Mouse (Mus musculus) cerebellum, postnatal 10 days (tissue): Measurements from ENCODE around the gene Gsg1.

Source experiments
- DNase-seq, 2 experiments: peaks; one replicate each; pipeline ENCODE4 v3.0.0; 2021; ENCODE audit warnings: mixed read lengths in 2 of 2

Gsg1 gene

GRCm38 (mm10) chr6:135252728-135253077, 1.4 kb downstream of the Gsg1 start:
- DNase-seq, result peak; percentile 77 to 78

DNA sequence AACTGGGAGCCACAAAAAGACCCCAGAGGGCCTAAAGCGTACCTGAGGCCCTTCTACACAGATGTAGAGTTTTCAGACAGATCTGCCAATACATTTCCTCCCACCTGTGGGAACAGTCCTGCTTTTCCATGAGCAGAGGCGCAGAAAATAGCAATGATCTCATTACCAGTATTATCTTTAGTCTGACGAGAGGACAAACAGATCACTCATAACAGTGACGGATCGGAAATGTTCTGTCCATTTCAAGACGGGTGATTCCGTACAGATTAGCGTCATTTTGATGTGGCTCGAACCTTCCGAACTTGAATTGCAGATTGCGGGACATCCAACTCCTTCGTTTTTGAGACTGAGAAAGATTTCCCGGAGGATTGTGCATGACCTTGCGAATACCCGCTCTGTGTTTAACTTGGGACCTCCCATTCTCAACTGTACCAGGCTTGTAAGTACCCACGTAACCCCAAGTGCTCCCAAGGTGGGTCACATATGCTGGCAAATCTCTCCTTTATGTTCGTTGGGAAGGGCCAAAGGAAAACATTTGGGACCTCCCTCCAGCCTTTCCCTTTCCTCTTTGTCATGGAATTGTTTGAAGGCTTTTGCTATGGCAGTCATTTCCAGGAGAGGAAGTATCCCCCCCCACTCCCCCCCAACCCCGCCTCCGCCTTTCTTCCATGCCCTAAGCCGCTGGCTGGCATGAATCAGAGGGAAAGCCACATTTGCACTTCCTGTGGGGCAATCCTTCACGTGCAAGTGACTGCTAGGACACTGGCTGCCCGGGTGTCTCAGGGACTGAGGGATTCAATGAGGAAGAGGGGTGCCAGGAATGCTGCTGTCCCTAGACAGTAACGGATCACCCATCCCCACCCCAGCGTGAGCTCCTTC, 2.1 kb downstream of the Gsg1 start:
- no peak for DNase-seq

DNA sequence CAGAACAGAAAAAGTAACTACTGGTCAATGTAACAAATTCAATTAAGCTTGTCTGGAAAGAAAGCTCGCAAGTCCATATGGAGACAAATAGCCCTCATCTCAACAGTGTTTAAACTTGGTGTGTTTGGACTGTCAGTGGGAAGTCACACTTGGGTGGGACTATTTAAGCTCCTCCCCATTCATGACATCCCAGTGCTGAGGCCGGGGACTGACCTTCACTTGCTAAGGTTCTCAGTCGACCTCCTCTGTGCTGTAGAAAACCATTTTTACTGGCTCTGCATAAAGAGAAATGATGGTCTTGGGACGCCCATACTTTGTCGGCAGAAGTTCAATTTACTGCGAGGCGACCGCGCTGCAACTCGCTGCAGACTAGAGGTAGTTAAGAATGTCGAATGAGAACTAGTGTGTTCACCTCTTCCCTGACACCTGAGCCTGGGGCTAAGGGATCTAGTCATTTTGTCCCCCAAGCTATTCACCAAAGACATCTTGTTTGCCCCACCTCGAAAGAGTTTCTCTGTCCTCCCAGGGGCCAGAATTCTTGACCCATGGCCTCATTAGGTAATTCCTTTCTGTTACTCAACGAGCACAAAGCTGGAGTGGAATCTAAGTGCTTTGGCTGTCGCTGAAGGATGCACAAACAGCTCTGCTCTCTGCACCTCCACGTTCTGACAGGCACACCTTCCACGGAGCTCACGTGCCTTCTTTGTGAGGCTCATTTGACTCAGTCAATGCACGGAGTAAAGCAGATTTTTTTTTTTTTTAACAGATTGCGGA, 3.0 kb downstream of the Gsg1 start:
- DNase-seq, result no peak

GRCm38 (mm10) chr6:135249846-135250531, 4.2 kb downstream of the Gsg1 start:
- DNase-seq, result peak; percentile 79 to 87

DNA sequence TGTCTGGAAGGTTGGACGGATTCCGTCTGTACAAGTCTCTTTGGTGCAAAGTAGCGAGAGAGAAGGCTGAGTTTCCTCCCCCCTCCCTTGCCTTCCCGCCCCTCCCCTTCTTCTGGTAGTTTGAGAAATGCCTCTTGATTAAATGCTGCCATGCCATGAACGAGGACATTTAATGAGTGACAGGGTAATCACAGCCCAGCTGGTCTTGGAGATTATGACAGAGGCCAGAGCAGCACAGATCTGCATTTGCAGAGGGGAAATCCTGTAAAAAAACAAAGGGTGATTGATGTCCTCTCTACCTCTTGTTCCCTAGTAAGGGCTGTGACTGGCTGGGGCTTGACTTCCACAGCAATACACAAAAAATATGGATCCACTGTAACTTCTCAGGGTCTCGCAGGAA, 6.3 kb downstream of the Gsg1 start:
- DNase-seq, result no peak

DNA sequence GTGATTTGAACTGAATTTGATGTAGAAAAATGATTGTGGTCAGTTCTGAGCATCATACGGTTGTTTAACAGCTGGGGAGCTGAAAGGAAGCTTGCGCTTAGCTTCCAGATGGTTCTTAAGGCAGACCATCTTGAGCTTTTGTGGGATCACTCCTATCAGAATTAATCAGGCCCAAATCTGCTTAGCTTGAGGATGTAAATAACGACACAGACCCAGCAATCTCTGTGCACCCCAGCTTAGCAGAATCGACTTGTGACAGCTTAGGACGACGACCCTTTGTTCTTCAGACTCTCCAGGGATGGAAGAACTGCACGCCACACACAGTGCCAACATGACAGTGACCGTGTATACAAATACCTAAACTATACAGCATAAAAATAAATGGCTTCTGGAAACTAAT, 8.6 kb downstream of the Gsg1 start:
- no peak for DNase-seq

DNA sequence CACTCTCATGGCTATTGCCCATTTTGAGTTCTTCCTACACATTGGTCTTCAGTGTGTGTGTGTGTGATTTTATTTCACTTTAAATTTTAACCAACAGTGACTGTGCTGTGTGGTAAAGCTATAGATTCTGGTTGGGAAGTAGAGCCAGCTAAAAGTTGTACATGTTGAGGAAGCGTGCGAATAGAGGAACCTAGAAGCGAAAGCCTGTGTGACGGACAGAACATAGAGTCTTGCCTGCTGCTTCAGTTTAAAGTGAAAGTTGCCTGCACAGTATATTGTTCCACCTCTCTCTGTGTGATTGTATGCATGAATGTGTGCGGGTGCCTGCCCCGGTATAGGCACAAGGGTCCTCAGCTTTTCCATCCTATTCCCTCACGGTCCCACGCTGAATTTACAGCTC, 13.8 kb downstream of the Gsg1 start:
- DNase-seq, result no peak

DNA sequence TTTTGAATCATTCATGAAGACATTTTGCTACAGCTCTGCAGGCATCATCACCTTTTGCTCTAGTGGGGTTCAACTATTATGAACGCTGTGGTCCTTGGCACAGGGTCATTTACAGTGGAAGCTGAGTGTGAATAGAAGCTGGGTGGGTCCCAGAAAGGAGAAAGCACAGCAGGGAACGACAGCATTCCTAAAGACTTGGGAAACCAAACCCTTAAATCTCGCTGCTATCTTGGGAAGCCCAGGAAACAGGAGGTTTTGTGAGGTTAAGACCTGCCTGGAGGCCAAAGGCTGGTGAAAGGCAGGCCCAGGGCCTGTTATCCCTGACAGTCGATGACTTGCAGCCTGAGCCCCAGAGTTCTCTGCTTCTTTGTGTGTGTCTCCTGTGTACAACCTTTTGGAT, 15.9 kb downstream of the Gsg1 start:
- DNase-seq, result no peak

DNA sequence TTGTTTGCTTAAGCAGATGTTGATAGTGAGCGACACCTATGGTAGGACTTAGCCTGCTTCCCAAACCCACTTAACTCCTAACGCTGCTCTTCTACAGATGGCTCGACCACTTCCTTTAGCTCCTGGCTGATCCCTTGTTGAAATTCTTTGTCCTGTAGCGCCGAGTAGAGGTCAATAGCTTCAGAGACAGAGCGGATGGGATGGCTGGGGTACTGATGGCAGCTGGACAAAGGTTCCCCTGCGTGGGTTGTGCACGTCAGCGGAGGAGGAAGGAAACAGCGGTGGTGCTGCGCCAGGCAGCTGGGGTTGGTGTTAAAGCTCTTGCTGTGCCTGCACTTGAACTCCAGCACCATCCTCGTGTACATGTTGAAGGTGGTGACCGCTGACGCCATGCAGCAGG, 16.8 kb downstream of the Gsg1 start:
- DNase-seq, result no peak

DNA sequence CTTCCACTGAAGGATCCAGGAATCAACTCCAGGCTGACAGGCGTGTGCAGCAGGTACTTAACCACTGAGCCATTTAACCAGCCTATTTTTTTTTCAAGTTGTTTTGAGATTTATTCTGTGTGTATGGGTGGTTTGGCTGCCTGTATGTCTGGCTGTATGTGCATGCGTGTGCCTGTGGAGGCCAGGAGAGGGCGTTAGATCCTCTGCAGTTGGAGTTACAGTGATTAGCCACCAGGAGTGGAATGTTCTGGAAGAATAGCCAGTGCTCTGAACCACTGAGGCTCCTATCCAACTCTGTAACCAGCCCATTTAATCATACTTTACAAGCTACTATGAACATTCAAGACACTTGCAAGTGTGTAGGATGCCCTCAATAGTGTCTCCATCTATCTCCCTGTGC, 17.6 kb downstream of the Gsg1 start:
- DNase-seq, result no peak

DNA sequence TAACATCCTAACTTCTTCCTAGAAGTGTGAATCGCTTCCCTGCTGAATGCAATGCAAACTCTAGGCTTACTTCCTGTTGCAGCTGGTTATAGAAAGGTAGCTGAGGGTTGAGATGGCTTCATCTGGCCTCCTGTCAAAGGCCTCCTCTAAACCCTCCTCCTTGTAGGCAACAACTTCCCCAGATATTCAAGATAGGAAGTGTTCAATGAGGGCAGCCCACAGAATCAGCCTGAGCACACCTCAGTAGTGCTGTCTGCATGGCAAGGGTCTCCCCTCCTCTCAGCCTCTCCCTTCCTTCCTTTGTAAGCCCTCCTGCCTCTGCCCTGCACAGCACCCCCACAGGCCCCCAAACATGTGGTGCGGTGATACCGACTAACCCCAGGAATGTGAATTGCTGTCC, 18.4 kb downstream of the Gsg1 start:
- DNase-seq, result no peak

DNA sequence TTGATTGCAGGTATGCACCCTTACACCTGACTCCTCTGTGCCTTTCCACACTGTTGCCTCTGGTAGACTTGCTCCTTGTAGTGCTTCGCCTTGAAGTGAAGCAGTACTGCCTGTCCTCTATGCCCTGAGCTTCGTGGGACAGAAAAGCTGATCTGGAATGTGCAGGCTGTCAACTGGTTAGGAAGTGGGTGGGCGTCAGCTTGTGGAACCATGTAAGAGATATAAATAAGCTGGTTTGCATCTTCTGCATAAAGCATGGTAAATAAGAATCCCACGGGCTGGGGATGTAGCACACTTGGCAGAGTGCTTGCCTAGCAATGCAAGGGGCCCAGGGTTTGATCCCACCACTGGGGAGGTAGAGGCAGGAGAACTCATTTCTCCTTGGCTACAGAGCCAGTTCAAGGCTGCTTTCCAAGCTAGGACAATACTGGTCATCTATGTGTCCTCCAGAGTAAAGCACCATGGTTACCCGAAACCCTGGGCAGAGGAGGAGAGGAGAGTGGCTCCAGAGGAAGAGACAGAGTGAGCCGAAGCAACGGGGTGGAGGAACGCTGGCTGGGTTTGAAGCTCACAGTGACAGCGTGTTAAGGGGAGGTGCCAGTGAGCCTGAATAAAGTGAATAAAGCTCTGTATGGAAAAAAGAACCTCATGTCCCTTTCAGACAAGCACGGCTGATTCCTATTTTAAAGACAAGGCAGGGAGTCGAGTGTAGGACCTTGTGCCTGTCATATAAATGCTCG, 21.5 kb downstream of the Gsg1 start:
- no peak for DNase-seq

DNA sequence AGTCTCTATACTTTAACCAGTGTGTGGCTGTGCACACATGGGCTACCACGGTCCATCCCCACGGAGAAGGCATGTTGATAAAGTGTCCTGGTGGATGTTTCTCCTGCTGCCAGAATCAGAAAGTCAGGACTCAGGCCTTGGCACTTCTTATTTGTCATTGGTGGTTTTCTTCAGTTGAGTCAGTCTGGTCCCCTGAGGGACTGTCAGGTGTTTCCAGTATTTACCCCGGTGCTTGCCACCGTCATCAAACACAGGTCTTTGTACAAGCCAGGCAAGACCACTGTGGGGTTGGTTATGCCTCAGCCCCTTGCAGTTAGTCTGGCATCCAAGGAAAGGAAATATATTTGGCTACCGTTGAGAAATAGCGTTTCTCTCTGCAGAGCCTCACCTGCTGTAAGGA, 23.6 kb downstream of the Gsg1 start:
- no peak for DNase-seq

DNA sequence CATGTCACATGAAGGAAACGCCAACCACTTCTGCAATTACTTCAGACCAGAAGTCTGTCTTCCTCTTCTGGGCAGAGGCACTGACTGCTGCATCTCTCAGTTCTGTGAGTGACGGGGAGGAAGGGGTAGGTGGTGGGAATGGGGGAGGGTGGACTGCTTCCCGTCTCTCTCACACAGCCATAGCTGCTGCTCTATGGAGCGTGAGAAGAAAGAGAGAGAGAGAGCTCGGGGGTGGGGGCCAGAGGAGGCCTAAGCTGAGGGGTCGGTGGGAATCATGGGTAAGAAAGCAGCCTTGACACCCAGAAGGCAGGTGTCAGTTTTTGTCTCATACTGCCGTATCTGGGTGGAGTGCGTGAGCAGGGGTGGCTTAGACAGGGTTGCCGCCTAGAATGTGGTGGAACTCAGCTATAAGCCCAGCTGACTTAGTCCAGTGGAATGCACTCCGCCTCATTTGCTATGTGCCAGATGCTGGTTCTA, 25.6 kb downstream of the Gsg1 start:
- no peak for DNase-seq

DNA sequence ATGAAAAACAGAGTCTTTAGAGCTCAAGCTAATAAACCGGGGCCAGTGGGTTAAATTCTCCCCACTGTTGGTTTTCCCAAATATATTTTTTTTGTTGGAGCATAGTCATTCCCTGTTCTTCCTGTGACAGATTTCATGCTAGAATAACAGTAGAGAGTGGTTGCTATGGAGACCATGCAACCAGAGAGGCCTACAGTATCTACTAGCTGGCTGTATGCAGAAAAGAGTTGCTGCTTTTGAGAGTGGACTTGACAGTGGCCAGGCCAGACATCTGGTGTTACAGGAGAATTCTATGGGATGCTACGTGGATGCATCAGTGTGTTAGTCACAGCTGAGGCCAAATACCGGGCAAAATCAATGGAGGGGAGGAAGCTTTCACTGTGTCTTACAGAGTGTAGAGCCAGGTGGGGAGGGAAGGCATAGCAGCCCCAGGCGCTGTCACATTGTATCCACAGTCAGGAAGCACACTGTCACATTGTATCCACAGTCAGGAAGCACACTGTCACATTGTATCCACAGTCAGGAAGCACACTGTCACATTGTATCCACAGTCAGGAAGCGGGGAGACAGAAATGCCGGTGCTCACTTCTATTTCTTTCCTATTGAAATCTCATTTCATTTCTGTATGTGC, 30.2 kb downstream of the Gsg1 start:
- DNase-seq, result no peak

DNA sequence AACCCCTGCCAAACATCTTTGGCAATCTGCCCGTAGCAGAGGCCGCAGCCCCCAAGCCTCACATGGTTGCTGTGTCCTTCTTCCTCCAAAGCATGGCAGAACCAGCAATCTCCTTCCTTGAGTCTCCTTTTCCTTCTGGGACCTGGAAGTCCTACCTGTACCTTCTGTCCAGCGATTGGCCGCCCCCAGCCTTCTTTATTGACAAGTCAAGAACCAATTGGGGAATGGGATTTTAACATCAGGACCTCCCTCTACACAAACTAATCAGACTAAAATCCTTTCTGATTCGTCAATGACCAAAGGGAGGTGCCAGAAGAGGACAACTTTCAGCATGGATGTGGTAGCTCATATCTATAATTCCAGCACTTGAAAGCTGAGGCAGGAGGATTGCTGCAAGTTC, 34.2 kb downstream of the Gsg1 start:
- DNase-seq, result peak in 1 of 2 experiments; percentile 54

DNA sequence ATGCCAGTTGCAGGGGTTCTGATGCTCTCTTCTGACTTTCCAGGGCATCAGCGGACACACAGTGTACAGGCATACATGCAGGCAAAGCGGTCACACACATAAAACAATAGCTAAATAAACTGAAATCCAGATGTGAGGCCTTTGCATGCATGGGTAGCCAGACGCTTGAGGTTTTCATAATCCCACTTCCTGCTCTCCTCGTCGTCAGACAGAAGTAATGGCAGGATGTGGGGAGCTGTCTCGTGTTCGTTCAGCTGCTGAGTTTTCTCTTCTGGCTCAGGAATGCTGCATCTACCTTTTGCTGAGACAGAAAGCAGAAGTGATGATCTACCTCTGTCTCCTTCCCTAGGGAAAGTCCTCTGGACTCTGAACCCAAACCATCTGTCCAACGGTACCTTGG, 35.8 kb downstream of the Gsg1 start:
- no peak for DNase-seq

DNA sequence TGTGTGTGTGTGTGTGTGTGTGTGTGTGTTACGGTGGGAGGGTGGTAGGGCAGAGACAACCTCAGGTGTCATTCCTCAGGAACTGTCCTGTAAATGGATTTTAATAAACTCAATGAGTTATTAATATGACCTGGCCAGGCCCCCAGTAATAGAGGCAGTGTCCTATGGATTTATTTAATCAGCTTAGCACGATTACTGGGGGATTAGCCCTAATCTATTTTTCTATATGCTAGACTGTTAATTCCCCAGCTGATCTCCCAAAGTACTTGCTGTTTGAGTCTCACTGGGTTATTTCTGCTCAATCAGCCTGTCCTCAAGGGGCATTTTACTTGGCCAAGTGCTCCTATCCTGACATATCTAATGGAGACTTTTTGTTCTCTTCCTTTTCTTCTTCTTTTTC, 41.5 kb downstream of the Gsg1 start:
- DNase-seq, result no peak

DNA sequence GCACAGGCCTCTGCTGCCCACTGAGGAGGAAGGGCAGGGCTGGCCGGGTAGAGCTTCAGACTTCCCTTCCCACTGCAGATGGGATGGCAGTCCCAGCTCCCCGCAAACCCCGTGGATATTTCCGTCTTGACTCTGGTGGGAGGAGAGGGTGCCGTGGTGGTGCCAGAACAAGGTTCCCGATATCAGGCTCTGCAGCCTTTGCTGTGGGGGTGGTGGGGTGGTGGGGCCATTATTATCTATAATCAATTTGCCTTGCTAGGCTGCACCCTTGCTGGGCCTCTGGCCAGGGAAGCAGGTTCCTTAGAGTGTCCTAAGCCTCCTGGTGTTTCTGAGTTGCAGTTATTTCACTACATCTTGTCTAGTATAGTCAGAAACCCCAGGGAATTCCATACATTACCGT, 43.0 kb downstream of the Gsg1 start:
- DNase-seq, result no peak

- no peak for DNase-seq
Observed at GRCm38 (mm10) chr6:135206909-135207308, 47.2 kb downstream of the Gsg1 start.

DNA sequence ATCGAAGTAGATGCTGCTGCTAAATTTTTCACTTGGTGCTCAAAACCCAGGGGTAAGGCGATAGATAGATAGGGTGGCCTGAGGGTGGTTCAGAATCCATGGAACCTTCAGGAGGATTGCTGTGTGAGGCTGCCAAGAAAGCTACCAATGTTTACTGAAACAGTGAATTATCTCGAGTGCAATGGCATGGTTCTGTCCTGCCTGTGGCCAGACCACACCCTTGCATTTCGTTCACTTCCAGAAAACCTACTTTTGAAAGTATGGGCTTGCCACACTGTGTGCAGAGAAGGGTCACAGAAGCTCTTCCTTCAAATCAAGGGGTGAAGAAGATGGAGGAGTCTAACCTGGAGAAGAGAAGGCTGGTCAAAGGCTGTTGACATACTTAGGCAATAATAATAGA, 48.3 kb downstream of the Gsg1 start:
- no peak for DNase-seq

DNA sequence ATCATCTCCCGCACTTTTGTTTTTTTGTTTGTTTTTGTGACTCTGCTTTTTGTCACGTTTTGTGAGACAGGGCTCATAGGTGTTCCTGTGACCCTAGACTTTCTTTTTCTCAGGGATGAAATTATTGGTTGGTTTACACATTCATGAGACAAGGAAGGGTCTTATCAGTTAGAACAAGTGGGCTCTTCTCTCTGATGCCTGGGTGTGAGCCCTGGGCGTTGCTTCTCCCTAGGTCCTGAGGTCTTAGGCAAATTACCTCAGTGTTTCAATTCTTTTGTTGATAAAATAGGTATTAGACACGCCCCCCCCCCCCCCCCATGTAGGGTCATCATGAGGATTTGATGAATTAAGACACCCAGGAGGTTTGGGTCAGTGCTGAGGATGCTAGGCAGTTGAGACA, 49.3 kb downstream of the Gsg1 start:
- no peak for DNase-seq
